Mouse (Mus musculus): ENCODE results near the gene Nln.

GRCm38 (mm10) chr13:104058761-104059160 lies 50.7 kb downstream of the Nln start:
- TF ChIP-seq POLR2A (IDR thresholded peaks at IDR 0.05; ENCODE audit: control insufficient read depth, extremely low read depth, insufficient read depth, low read length, poor library complexity) (no peak), CTCF (IDR thresholded peaks at IDR 0.05; ENCODE audit: borderline replicate concordance, control insufficient read depth, extremely low read depth, insufficient read depth, low read length, poor library complexity) (no peak)

Measured in thymus, adult 2 months (tissue).